Mouse (Mus musculus): ENCODE data around the gene Miox. TPM values are rescaled to one million over a fixed set of nuclear protein-coding genes. Genes with fewer than 3 reads are reported as not detected.

Gene Miox
- polyA plus RNA-seq, 1 experiment: not detected

- peak; percentile 92 for DNase-seq (ENCODE audit: low read depth)
Measured at GRCm38 (mm10) chr15:89363051-89363450, 28.9 kb downstream of the Miox start.

- DNase-seq (ENCODE audit: low read depth): no peak
Measured at GRCm38 (mm10) chr15:89365141-89365551, 30.9 kb downstream of the Miox start.

- DNase-seq (ENCODE audit: low read depth): no peak
Measured at GRCm38 (mm10) chr15:89372068-89372467, 37.9 kb downstream of the Miox start.

DNA sequence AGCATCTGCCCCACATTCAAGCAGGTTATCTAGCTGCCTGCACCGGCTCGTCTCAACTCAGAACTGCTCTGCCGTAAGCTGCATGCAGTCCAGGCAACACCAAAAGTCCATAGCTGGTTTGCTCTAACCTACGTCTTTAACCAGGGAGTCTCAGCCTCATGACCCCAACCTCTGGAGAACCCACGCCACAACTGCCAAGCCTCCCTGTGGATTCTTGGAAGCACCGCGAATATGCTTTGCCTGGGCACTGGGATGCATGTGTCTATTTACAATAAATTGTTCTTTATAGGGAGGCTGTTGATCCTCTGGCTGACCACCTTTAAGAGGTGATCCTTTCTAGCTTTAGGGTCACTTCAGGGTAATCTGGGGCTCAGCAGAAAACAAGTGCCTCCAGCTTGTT, 38.3 kb downstream of the Miox start:
- no peak for DNase-seq (ENCODE audit: low read depth)

DNA sequence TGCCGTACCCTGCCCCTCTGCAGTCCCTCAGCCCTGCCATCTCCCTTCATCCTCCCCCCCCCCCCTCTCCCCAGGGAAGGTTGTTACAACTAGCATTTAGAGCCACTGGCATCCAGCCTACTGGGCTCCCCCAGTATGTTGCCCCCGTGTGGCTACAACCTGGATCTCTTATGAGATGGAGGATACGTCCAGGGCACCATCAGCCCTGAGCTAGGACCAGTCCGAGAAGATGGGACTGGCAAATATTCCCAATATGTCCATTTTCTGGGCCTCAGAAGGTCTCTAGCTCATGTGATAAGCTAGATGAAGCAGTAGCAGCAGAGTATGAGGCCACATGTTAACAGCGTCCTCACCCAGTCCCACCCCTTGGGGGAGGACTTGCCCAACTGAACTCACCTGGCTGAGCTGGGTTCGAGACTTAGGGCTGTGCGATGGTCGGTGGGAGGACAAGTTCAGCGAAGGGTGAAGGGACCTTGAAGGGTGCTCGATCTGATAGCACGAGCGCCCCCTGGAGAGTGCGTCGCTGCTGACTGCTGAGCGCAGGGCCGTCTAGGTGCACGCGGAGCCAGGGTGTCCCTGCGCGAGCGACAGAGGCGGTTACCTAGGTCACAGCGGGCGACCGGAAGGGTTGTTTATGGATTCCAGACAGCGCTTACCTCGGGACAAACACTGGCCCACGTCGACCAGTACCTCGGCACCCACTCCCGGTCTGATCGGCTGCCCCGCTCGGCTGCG, 39.0 kb downstream of the Miox start:
- DNase-seq (ENCODE audit: low read depth): peak; percentile 28

DNA sequence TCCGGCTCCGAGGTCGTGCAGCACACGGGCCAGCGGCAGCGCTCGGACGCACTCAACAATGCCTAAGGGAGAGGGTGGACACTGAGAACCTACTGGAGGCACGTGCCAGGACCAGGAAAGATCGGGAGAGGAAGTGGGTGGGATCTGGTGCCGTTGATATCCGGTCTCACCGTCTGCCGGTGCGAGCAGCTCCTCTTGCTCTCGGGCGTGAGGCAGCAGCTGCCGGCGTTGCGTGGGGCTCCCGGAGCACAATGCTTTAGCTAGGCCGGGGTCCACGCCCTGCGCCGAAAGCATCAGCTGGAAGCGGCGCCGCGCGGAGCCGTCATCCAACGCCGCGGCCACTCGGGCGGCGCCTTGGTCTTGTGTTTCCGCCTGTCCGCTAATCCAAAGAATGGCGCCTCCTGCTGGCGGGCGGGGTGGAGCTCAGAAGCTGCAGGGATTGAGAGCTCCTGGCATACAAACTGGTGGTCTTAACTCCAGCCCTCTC, 39.6 kb downstream of the Miox start, which contains the start of gene Sco2:
TSS of gene Sco2 (minus strand) at position 85 of the 487 bp plus-strand sequence.
- peak; percentile 51 for DNase-seq (ENCODE audit: low read depth)

DNA sequence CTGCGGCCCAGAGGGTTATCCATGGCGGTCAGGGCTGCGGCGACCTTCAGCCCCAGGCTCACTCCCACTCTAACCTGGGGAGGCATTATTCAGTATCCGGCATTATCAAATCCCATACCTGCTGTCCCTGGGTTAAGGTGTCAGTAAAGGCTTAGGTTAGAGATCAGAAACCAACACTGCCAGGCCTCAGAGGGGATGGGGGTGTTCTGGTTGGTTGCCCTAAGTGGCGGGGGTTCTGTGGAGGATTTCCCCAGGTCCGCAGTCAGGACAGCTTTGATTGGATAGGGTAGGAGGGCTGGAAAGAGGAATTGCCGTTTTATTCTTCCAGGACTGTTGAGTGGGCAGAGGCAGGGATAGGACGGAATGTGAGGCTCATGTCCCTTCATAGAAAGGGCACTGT, 40.1 kb downstream of the Miox start:
- DNase-seq (ENCODE audit: low read depth): no peak

DNA sequence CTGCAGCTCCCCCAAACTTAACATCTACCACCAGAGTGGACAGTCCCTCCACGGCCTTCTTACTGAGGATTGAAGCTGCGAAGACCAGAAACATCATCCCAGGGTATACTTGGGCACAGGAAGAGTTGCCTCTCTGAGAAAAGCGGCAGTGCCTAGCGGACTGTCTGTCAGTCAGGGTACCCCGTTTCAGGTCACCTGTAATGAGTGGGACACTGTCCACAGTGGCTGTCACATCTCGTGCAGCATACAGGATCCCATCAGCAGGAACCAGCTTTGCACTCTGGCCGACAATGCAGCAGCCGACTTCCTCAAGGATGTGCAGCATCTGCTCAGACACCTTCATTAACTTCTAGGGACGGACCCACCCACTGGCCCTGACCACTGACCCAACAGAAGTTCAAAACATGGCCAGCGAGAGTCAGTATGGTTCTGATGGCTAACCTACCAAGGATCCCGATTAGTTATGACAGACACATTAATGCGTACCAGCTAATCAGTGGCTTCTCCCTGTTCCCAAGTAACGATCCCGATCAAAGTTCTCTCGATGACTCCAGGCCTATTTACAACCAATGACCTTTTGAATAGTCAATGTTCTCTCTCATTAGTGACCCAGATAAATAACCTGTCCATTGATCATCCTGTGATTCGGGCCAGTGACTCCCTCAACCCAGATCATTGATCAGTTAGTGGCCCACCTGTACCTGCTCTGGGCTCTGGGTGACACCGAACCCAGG, 40.8 kb downstream of the Miox start:
- no peak for DNase-seq (ENCODE audit: low read depth)

- no peak for DNase-seq (ENCODE audit: low read depth)
Measured at GRCm38 (mm10) chr15:89376040-89376439, 41.8 kb downstream of the Miox start.

- DNase-seq (ENCODE audit: low read depth): no peak
Measured at GRCm38 (mm10) chr15:89376957-89377356, 42.8 kb downstream of the Miox start, which contains the start of gene Tymp. Gene Tymp (minus strand): TSS chr15:89377039.

- DNase-seq (ENCODE audit: low read depth): no peak
Measured at GRCm38 (mm10) chr15:89377362-89377761, 43.2 kb downstream of the Miox start.

DNA sequence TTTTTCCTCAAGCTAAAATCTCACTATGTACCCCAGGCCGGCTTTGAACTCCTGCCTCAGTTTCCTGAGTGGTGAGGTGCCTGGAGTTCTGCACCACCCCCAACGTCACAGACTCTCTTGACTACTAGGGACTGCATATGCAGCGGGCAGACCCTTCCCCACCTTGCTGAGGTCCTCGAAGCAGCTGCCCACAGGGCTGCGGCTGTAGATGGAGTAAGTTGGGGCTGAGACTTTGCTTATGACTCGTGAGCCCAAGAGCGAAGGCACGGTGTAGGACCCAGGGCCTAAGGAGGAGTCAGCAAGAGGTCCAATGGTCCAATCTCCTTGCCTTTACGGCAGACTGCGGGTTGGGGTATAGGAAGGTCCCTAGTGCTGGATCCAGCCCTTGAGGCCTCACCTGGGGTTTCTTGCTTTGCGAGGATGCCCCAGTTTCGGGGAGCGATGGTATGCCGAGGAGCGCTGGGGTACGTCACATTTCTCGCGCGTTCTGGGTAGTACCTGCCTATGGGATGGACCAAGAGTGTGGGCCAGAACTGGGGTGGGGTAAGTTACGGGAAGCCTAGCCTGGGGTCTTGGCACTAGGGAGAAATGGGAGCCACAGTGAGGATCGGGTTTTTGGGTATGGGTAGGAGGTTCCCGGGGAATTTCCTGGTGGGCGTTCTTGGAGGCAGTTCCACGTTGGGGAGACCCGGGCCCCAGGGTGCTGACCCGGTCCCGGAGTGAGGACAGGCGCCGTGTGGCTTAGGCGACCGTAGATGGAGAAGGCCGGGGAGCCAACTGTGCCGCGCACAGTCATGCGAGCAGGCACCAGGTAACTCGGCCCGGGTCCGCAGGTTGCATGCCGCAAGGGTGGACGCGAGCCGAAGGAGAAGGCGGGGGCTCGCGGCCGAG, 44.0 kb downstream of the Miox start:
- DNase-seq (ENCODE audit: low read depth): no peak

DNA sequence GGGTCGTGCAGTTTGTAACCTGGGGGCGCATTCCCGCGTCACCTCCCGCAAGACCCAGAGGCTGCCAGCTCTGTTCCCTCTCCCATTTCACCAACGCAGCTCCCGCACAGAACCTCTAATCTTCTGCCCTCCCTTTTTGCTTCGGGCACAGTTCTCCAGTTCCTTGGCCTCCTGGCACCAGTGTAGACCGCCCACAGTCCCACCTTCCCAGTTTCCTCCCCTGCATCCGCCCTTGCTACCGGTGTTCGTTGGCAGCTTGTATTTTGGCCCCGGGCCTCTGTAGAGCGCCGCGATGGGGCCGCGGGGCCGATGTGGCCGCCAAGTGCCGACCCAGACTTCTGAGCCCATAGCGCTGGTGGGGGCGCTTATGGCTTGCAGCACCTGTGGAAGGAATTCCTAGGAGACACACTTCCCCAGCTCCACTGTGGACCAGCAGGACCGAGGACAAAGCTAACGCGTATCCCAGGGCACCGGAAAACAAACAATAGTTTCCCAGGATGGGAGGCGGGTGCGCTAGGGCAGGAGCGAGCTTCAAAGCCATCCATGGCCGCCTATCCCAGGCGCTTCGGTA, 44.7 kb downstream of the Miox start, which contains the start of gene Odf3b:
TSS of gene Odf3b (minus strand) at position 452 of the 571 bp plus-strand sequence.
- no peak for DNase-seq (ENCODE audit: low read depth)

GRCm38 (mm10) chr15:89379429-89379828, 45.2 kb downstream of the Miox start:
- no peak for DNase-seq (ENCODE audit: low read depth)

DNA sequence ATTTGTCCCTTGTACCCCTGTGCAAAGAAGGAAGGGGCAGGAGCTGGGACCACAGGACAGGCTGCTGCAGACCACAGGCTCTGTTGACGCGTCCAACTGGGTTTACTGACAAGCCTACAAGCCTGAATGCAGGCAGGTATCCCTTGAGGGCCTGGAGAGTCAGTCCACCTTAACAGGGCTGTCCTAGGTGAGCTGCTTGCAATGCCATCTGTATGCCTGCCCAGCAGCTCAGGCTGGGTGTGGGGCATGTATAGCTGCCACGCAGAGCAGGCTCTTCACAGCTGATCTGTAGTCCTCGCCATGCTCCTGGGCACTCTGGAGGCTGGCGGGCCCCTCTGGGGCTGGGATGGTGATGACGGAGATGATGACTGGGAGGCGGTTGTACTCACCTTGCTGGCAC, 50.4 kb downstream of the Miox start, which contains the start of gene Klhdc7b:
TSS of gene Klhdc7b (plus strand) at position 301 of the 400 bp plus-strand sequence.
- DNase-seq (ENCODE audit: low read depth): no peak

Other genes starting within 250 kb of the Miox start
- gene Selenoo, start 245.3 kb upstream of the Miox start, polyA plus RNA-seq (2012; rRNA removed): 54.2 and 54.5 TPM in 2 replicates
- gene Tubgcp6, start 211.3 kb upstream of the Miox start, polyA plus RNA-seq (2012; rRNA removed): 71.9 and 87.7 TPM in 2 replicates
- 31.1 and 38.8 TPM in 2 replicates for gene Hdac10, start 205.7 kb upstream of the Miox start, polyA plus RNA-seq (2012; rRNA removed)
- gene Mapk12, start 193.7 kb upstream of the Miox start, polyA plus RNA-seq (2012; rRNA removed): 25.2 and 25.3 TPM in 2 replicates
- gene Mapk11, start 184.8 kb upstream of the Miox start, polyA plus RNA-seq (2012; rRNA removed): 23.8 and 30.3 TPM in 2 replicates
- 98.9 and 119 TPM in 2 replicates for gene Plxnb2, start 153.6 kb upstream of the Miox start, polyA plus RNA-seq (2012; rRNA removed)
- 12.2 and 13.6 TPM in 2 replicates for gene Dennd6b, start 137.9 kb upstream of the Miox start, polyA plus RNA-seq (2012; rRNA removed)
- gene Ppp6r2, start 122.8 kb upstream of the Miox start, polyA plus RNA-seq (2012; rRNA removed): 89.2 and 158 TPM in 2 replicates
- gene Sbf1, start 19.1 kb upstream of the Miox start, polyA plus RNA-seq (2012; rRNA removed): 127 and 142 TPM in 2 replicates
- gene Adm2, start 11.7 kb upstream of the Miox start, polyA plus RNA-seq (2012; rRNA removed): 0.26 and 0.63 TPM in 2 replicates
- gene Lmf2, start 21.3 kb downstream of the Miox start, polyA plus RNA-seq (2012; rRNA removed): 42.6 and 49.3 TPM in 2 replicates
- gene Ncaph2, start 21.3 kb downstream of the Miox start, polyA plus RNA-seq (2012; rRNA removed): 104 and 155 TPM in 2 replicates
- 25.6 and 29.8 TPM in 2 replicates for gene Sco2, start 39.4 kb downstream of the Miox start, polyA plus RNA-seq (2012; rRNA removed)
- gene Tymp, start 42.6 kb downstream of the Miox start, polyA plus RNA-seq (2012; rRNA removed): 2.3 and 3.1 TPM in 2 replicates
- gene Odf3b, start 44.9 kb downstream of the Miox start, polyA plus RNA-seq (2012; rRNA removed): 12.0 TPM in 2 replicates
- 0.04 and 0.08 TPM in 2 replicates for gene Klhdc7b, start 50.5 kb downstream of the Miox start, polyA plus RNA-seq (2012; rRNA removed)
- not detected in 2 replicates for gene Syce3, start 76.1 kb downstream of the Miox start, polyA plus RNA-seq (2012; rRNA removed)
- gene Cpt1b, start 91.5 kb downstream of the Miox start, polyA plus RNA-seq (2012; rRNA removed): 3.4 and 7.0 TPM in 2 replicates
- 1.3 and 1.5 TPM in 2 replicates for gene C730034F03Rik, start 95.2 kb downstream of the Miox start, polyA plus RNA-seq (2012; rRNA removed)
- gene Gm44502, start 95.3 kb downstream of the Miox start, polyA plus RNA-seq (2012; rRNA removed): 0.32 and 0.33 TPM in 2 replicates
- 47.6 and 51.2 TPM in 2 replicates for gene Chkb, start 95.5 kb downstream of the Miox start, polyA plus RNA-seq (2012; rRNA removed)
- gene Mapk8ip2, start 119.5 kb downstream of the Miox start, polyA plus RNA-seq (2012; rRNA removed): 0.20 and 0.30 TPM in 2 replicates
- gene Arsa, start 143.0 kb downstream of the Miox start, polyA plus RNA-seq (2012; rRNA removed): 31.6 and 36.6 TPM in 2 replicates
- gene Shank3, start 165.2 kb downstream of the Miox start, polyA plus RNA-seq (2012; rRNA removed): 20.4 and 20.7 TPM in 2 replicates
- 2.0 and 2.1 TPM in 2 replicates for gene Acr, start 233.9 kb downstream of the Miox start, polyA plus RNA-seq (2012; rRNA removed)